Comparison of ENCODE assay signal across 8 mouse cellular contexts in genomic region chr4:126745506-126746193, GRCm38 (mm10). TPM values are rescaled to one million over a fixed set of nuclear protein-coding genes. Genes with fewer than 3 reads are reported as not detected.
DNase-seq lines count a peak whose midpoint lies in the region; ATAC-seq and TF ChIP-seq lines count a peak whose summit lies in the region.

No protein-coding gene starts in this region.

- no peak for TF ChIP-seq POLR2A in thymus, adult 2 months (IDR thresholded peaks at IDR 0.05; ENCODE audit: control insufficient read depth, extremely low read depth, insufficient read depth, low read length, poor library complexity)

- H3K27me3 ChIP-seq in thymus, adult 2 months (ENCODE audit: control insufficient read depth, insufficient read depth, low read length), result no peaks in the 10 kb centered on the region

- 50% methylated on average over 13 of the region's 13 CpGs for WGBS in thymus, adult 2 months

- no peaks in the 10 kb centered on the region for H3K4me1 ChIP-seq in thymus, adult 2 months (replicated peaks; ENCODE audit: control insufficient read depth, insufficient read depth, low read length)

- H3K27ac ChIP-seq in thymus, adult 2 months (ENCODE audit: control insufficient read depth, insufficient read depth, low read length), result no peak overlapping the region

- H3K4me3 ChIP-seq in thymus, adult 2 months (ENCODE audit: control insufficient read depth, insufficient read depth, low read length), result no peak overlapping the region

- DNase-seq in cerebellum, adult 11 months, result peak; percentile 52
- DNase-seq in thymus, adult 2 months, result peak; percentile 69
- no peak for DNase-seq in thymus, adult 18-20 months
- DNase-seq in embryo, embryonic 11 days, result peak; percentile 72
- DNase-seq in kidney, postnatal 10 days, result peak; percentile 79
- peak; percentile 69 for DNase-seq in lung, postnatal 10 days
- peak; percentile 26 to 34 for DNase-seq in spleen, postnatal 36 days (ENCODE audit: low spot score in 2 of 2)

- 0 out of 2 replicates have a peak, but pooled peaks cover 3% of the 10 kb centered on the region for H3K36me3 ChIP-seq in thymus, adult 2 months (ENCODE audit: control insufficient read depth, insufficient read depth, low read length)

- no peak for ATAC-seq in cerebellum, adult (ENCODE audit: insufficient number of reproducible peaks, low FRiP score, low TSS enrichment)

- peak; percentile 54; the same call in 1 of the 2 replicates for TF ChIP-seq CTCF in thymus, adult 2 months (IDR thresholded peaks at IDR 0.05; ENCODE audit: borderline replicate concordance, control insufficient read depth, extremely low read depth, insufficient read depth, low read length, poor library complexity)

RNA-seq across cellular contexts. Expression of gene Ncdn, which starts 7.6 kb away (rescaled TPM):
- polyA plus RNA-seq in thymus, adult 2 months (2012; rRNA removed), result 53.6 and 60.4 TPM in 2 replicates

RNA-seq across cellular contexts. Expression of gene AU040320, which starts 7.7 kb away (rescaled TPM):
- polyA plus RNA-seq in thymus, adult 2 months (2012; rRNA removed), result 31.6 and 40.0 TPM in 2 replicates

RNA-seq across cellular contexts. Expression of gene Tfap2e, which starts 9.6 kb away (rescaled TPM):
- polyA plus RNA-seq in thymus, adult 2 months (2012; rRNA removed), result 0.07 and 0.20 TPM in 2 replicates

Comparison
In these comparisons a context has a peak if more than half of its experiments do, and no peak if none do; other contexts are left out.
1. DNase-seq: peak in cerebellum, adult 11 months (single experiment), thymus, adult 2 months (single experiment), embryo, embryonic 11 days (single experiment), kidney, postnatal 10 days (single experiment), lung, postnatal 10 days (single experiment) and spleen, postnatal 36 days (2 of 2); none in thymus, adult 18-20 months (0 of 2).